Mouse (Mus musculus) heart, postnatal 0 days (tissue): ENCODE results near the gene Olfr523.

ENCODE experiments used
- CTCF ChIP-seq: IDR thresholded peaks from 2 replicates; pipeline ENCODE4 v1.5.1; 2016; ENCODE audit warnings: antibody characterized with exemption, control low read depth, low read depth
- EP300 ChIP-seq: IDR thresholded peaks from 2 replicates; pipeline ENCODE4 v1.6.1; 2016; ENCODE audit warnings: antibody characterized with exemption, low read depth

DNA sequence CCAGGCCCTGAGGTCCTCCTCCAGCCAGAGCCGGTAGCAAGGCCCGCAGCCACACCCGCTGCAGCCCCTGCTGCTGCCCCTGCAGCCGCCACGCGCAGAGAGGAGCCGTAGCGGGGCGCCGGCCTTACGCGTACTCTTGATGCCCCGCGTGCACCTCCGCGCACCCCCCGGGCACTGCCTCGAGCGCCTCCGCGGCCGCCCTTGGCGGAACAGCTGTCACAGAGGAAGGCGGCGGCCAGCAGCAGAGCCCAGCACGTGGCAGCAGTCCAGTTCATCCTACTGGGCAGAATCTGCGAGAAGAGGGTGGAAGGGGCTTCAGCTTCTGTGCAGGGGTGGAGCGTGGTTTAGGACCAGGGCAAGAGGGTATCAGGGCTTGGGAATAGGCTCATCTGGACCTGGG, 19.6 kb upstream of the Olfr523 start:
- TF ChIP-seq CTCF (no peak), EP300 (no peak)
